ENCODE assay signal across 27 mouse cellular contexts in the genomic region with DNA sequence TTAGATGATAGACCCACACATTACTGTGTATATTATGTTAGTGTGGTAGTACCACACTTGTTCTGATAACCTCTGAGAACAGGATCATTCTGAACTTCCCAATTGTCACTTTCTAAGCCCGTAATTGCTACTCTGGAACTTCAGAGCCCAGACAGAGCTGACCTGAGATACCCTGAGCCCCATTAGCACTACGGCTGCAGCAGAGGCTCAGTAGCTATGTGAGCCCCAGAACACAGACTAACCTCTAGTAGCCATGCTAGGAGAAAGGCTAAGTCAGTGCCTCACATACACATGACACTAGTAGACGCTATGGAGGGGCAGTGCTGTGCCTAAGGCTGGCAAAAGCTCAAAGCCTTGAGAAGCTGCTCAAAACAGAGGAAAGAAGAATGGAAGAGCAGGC.
DNase-seq lines count a peak whose midpoint lies in the region; ATAC-seq and TF ChIP-seq lines count a peak whose summit lies in the region.
"Had no signal": no experiment of that assay in that cellular context is flagged by ENCODE, and none has a peak within 500 bp of the region (broad histone marks: within the 10 kb centered on the region; RNA-seq: fewer than 3 reads in every experiment).

No protein-coding gene starts in this region.

- H3K4me3 ChIP-seq in liver, embryonic 13.5 days (replicated peaks) = no peak overlapping the region
- H3K4me3 ChIP-seq in liver, embryonic 14.5 days (ENCODE audit: insufficient read depth in 1 of 2, low read depth in 2 of 2, low read length in 2 of 2) = no peak overlapping the region
- H3K4me3 ChIP-seq in liver, postnatal 0 days (ENCODE audit: low read depth, low read length) = no peak overlapping the region
- H3K4me3 ChIP-seq in hindbrain, embryonic 12.5 days = no peak overlapping the region
- H3K4me3 ChIP-seq: embryonic facial prominence, embryonic 10.5 days; embryonic facial prominence, embryonic 13.5 days; erythroblast, embryonic 14.5 days; forebrain, embryonic 12.5 days; forebrain, embryonic 15.5 days; heart, adult 2 months; heart, embryonic 10.5 days; heart, embryonic 13.5 days; hindbrain, embryonic 13.5 days had no signal

- WGBS in liver, embryonic 13.5 days (ENCODE audit: insufficient replicate concordance) = 79% methylated on average over 3 of the region's 3 CpGs
- WGBS in liver, embryonic 14.5 days (ENCODE audit: insufficient replicate concordance) = 76% methylated on average over 3 of the region's 3 CpGs
- WGBS in liver, postnatal 0 days (ENCODE audit: insufficient replicate concordance) = 74% methylated on average over 3 of the region's 3 CpGs
- WGBS in hindbrain, embryonic 12.5 days = 94% methylated on average over 3 of the region's 3 CpGs

- no peaks in the 10 kb centered on the region for H3K36me3 ChIP-seq in liver, embryonic 13.5 days
- no peaks in the 10 kb centered on the region for H3K36me3 ChIP-seq in liver, embryonic 14.5 days (replicated peaks; ENCODE audit: control insufficient read depth, insufficient read depth, low read depth)
- H3K36me3 ChIP-seq in liver, postnatal 0 days (replicated peaks; ENCODE audit: insufficient read depth, low read length) = no peaks in the 10 kb centered on the region
- H3K36me3 ChIP-seq in hindbrain, embryonic 12.5 days = no peaks in the 10 kb centered on the region
- H3K36me3 ChIP-seq: embryonic facial prominence, embryonic 10.5 days; forebrain, embryonic 12.5 days; forebrain, embryonic 15.5 days; heart, embryonic 10.5 days; heart, embryonic 13.5 days; hindbrain, embryonic 13.5 days had no signal

- H3K4me1 ChIP-seq in liver, embryonic 13.5 days (replicated peaks) = peaks cover 87% of the 10 kb centered on the region
- peaks cover 60 to 68% of the 10 kb centered on the region in 2 experiments for H3K4me1 ChIP-seq in liver, embryonic 14.5 days (replicated peaks; ENCODE audit: control insufficient read depth in 2 of 2, insufficient read depth in 2 of 2, low read length in 1 of 2)
- peaks cover 41% of the 10 kb centered on the region for H3K4me1 ChIP-seq in liver, postnatal 0 days (ENCODE audit: insufficient read depth)
- no peaks in the 10 kb centered on the region for H3K4me1 ChIP-seq in hindbrain, embryonic 12.5 days
- H3K4me1 ChIP-seq: forebrain, embryonic 15.5 days; hindbrain, embryonic 13.5 days had no signal

- no peak overlapping the region for H3K4me2 ChIP-seq in liver, embryonic 13.5 days
- no peak overlapping the region for H3K4me2 ChIP-seq in liver, embryonic 14.5 days (ENCODE audit: low read depth)
- H3K4me2 ChIP-seq in liver, postnatal 0 days (ENCODE audit: low read depth, low read length) = no peak overlapping the region
- no peak overlapping the region for H3K4me2 ChIP-seq in hindbrain, embryonic 12.5 days (replicated peaks)
- H3K4me2 ChIP-seq: embryonic facial prominence, embryonic 13.5 days; forebrain, embryonic 12.5 days; forebrain, embryonic 15.5 days; heart, embryonic 13.5 days; hindbrain, embryonic 13.5 days had no signal

- ATAC-seq in liver, embryonic 13.5 days (ENCODE audit: low read depth) = no peak
- no peak for ATAC-seq in liver, embryonic 14.5 days (ENCODE audit: insufficient read depth)
- no peak for ATAC-seq in liver, postnatal 0 days
- no peak for ATAC-seq in hindbrain, embryonic 12.5 days (ENCODE audit: low FRiP score)
- ATAC-seq: forebrain, embryonic 15.5 days; hindbrain, embryonic 16.5 days; Patski had no signal

- TF ChIP-seq EP300 in liver, embryonic 14.5 days (IDR thresholded peaks at IDR 0.05; ENCODE audit: low read depth) = no peak
- TF ChIP-seq EP300 in liver, postnatal 0 days (IDR thresholded peaks at IDR 0.05; ENCODE audit: low read depth) = no peak

- DNase-seq in liver, embryonic 13.5 days = no peak
- DNase-seq in liver (no peak), A20 (ENCODE audit: low read depth, low spot score) (peak; percentile 30)
- DNase-seq in liver, embryonic 14.5 days (ENCODE audit: low read depth in 3 of 3, low spot score in 3 of 3) = no peak
- no peak for DNase-seq in liver, postnatal 0 days
- no peak for DNase-seq in kidney, adult 18-20 months
- DNase-seq: adrenal gland, adult 8-10 months; adrenal gland, postnatal 25 days; cerebellum, adult 11-12 months; cerebellum, adult 8-10 months; cerebellum, postnatal 10 days; cerebellum, postnatal 36 days; embryo, embryonic 11 days; gastrocnemius, postnatal 25 days; heart, adult 2 months; heart, postnatal 14 days had no signal

- H3K27me3 ChIP-seq in liver, embryonic 13.5 days = no peaks in the 10 kb centered on the region
- H3K27me3 ChIP-seq in liver, embryonic 14.5 days (ENCODE audit: control insufficient read depth, insufficient read depth, low read length) = no peaks in the 10 kb centered on the region
- no peaks in the 10 kb centered on the region for H3K27me3 ChIP-seq in liver, postnatal 0 days (ENCODE audit: insufficient read depth, low read length)
- no peaks in the 10 kb centered on the region for H3K27me3 ChIP-seq in hindbrain, embryonic 12.5 days
- H3K27me3 ChIP-seq: embryonic facial prominence, embryonic 13.5 days; forebrain, embryonic 12.5 days; forebrain, embryonic 15.5 days; heart, embryonic 13.5 days; hindbrain, embryonic 13.5 days; Patski had no signal

- H3K9ac ChIP-seq in liver, embryonic 13.5 days = no peak overlapping the region
- no peak overlapping the region for H3K9ac ChIP-seq in liver, embryonic 14.5 days (replicated peaks)
- 0 out of 2 replicates have a peak overlapping the region, but pooled peaks have one; percentile 19 for H3K9ac ChIP-seq in liver, postnatal 0 days (replicated peaks)
- no peak overlapping the region for H3K9ac ChIP-seq in hindbrain, embryonic 12.5 days
- H3K9ac ChIP-seq: embryonic facial prominence, embryonic 13.5 days; forebrain, embryonic 12.5 days; forebrain, embryonic 15.5 days; heart, embryonic 13.5 days; hindbrain, embryonic 13.5 days had no signal

- no peak for TF ChIP-seq CTCF in liver, embryonic 14.5 days (IDR thresholded peaks at IDR 0.05; ENCODE audit: low read depth)
- TF ChIP-seq CTCF in liver, postnatal 0 days (IDR thresholded peaks at IDR 0.05; ENCODE audit: low read depth) = no peak

- H3K27ac ChIP-seq in liver, embryonic 13.5 days = peak overlapping the region; percentile 60
- H3K27ac ChIP-seq in liver, embryonic 14.5 days = peak overlapping the region; percentile 14
- H3K27ac ChIP-seq in liver, postnatal 0 days (ENCODE audit: low read depth) = peak overlapping the region; percentile 9; the same call in 1 of the 2 replicates
- no peak overlapping the region for H3K27ac ChIP-seq in hindbrain, embryonic 12.5 days
- H3K27ac ChIP-seq: embryonic facial prominence, embryonic 10.5 days; embryonic facial prominence, embryonic 13.5 days; forebrain, embryonic 12.5 days; forebrain, embryonic 15.5 days; heart, adult 2 months; heart, embryonic 10.5 days; heart, embryonic 13.5 days; hindbrain, embryonic 13.5 days had no signal

- no peaks in the 10 kb centered on the region for H3K9me3 ChIP-seq in liver, embryonic 13.5 days (replicated peaks)
- no peaks in the 10 kb centered on the region for H3K9me3 ChIP-seq in liver, embryonic 14.5 days (ENCODE audit: control insufficient read depth, low read length)
- no peaks in the 10 kb centered on the region for H3K9me3 ChIP-seq in liver, postnatal 0 days (ENCODE audit: low read length)
- no peaks in the 10 kb centered on the region for H3K9me3 ChIP-seq in hindbrain, embryonic 12.5 days (replicated peaks)
- H3K9me3 ChIP-seq: embryonic facial prominence, embryonic 10.5 days; embryonic facial prominence, embryonic 13.5 days; forebrain, embryonic 12.5 days; forebrain, embryonic 15.5 days; heart, embryonic 10.5 days; heart, embryonic 13.5 days; hindbrain, embryonic 13.5 days had no signal
